Mouse (Mus musculus): ENCODE results near the gene Aldh8a1. TPM values are rescaled to one million over a fixed set of nuclear protein-coding genes. Genes with fewer than 3 reads are reported as not detected.
"Not testable (repeated sequence)": the region's sequence is repeated elsewhere in the genome, so short reads cannot be mapped to it uniquely, and the experiment has no call there.

Gene Aldh8a1
- polyA plus RNA-seq, 1 experiment = not detected

GRCm38 (mm10) chr10:21393390-21393789 is 16.3 kb downstream of the Aldh8a1 start:
- Histone ChIP-seq H3K27ac (replicated peaks; ENCODE audit: low read depth, low read length) (no peak overlapping the region), H3K4me3 (ENCODE audit: insufficient read depth, low read depth, low read length) (no peak overlapping the region), H3K4me1 (ENCODE audit: control insufficient read depth, insufficient read depth, insufficient read length, low read length) (no peaks in the 10 kb centered on the region)

GRCm38 (mm10) chr10:21395426-21396139 is 18.5 kb downstream of the Aldh8a1 start:
- Histone ChIP-seq H3K27ac (replicated peaks; ENCODE audit: low read depth, low read length) (no peak overlapping the region), H3K4me1 (ENCODE audit: control insufficient read depth, insufficient read depth, insufficient read length, low read length) (no peaks in the 10 kb centered on the region), H3K4me3 (ENCODE audit: insufficient read depth, low read depth, low read length) (no peak overlapping the region)

GRCm38 (mm10) chr10:21398873-21399425 is 21.9 kb downstream of the Aldh8a1 start:
- not testable (repeated sequence) for H3K4me1 ChIP-seq (ENCODE audit: control insufficient read depth, insufficient read depth, insufficient read length, low read length); H3K4me3 ChIP-seq (ENCODE audit: insufficient read depth, low read depth, low read length); H3K27ac ChIP-seq (replicated peaks; ENCODE audit: low read depth, low read length)

DNA sequence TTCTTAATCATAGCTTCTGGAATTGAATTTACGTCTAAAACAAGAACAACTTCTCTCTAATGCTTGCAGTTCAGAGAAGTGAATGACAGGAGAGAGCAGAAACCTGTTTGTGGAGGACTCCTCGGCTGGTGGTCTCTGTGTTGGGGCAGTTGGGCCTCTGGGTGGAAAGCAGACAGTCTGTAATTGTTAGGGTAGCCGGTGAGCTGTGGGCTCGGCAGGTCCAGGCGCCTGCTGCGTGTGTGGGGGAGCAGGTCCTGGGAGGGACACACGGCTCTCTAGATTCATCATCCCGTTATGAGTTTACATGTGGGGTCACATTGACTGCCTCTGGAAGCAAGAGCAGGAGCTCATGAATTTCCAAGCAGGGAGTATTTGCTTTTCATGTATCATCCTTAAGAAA is 22.5 kb downstream of the Aldh8a1 start:
- no peak overlapping the region for H3K27ac ChIP-seq (replicated peaks; ENCODE audit: low read depth, low read length)
- no peaks in the 10 kb centered on the region for H3K4me1 ChIP-seq (ENCODE audit: control insufficient read depth, insufficient read depth, insufficient read length, low read length)
- no peak overlapping the region for H3K4me3 ChIP-seq (ENCODE audit: insufficient read depth, low read depth, low read length)

GRCm38 (mm10) chr10:21400031-21400430 is 22.9 kb downstream of the Aldh8a1 start:
- no peak overlapping the region for H3K27ac ChIP-seq (replicated peaks; ENCODE audit: low read depth, low read length)
- no peak overlapping the region for H3K4me3 ChIP-seq (ENCODE audit: insufficient read depth, low read depth, low read length)
- H3K4me1 ChIP-seq (ENCODE audit: control insufficient read depth, insufficient read depth, insufficient read length, low read length) = no peaks in the 10 kb centered on the region

DNA sequence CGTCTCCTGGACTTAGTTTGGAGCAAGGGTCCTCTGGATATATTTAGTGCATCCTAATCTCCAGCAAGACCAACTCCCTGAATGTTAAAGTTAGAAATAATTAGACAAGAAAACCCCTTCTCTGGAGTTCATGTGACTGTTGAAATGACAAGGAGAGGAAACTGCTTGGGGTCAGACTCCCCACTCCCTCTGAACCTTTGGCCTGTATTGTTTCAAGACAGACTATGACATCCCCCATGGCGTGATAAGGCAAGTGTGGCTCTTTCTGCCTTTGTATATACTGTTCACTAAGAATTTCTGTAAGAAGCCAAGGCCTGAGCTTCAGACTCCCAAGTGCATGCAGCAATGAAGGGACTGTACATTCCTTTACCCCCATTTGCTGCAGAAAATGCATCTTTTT is 23.4 kb downstream of the Aldh8a1 start:
- H3K4me3 ChIP-seq (ENCODE audit: insufficient read depth, low read depth, low read length) = no peak overlapping the region
- no peak overlapping the region for H3K27ac ChIP-seq (replicated peaks; ENCODE audit: low read depth, low read length)
- no peaks in the 10 kb centered on the region for H3K4me1 ChIP-seq (ENCODE audit: control insufficient read depth, insufficient read depth, insufficient read length, low read length)

DNA sequence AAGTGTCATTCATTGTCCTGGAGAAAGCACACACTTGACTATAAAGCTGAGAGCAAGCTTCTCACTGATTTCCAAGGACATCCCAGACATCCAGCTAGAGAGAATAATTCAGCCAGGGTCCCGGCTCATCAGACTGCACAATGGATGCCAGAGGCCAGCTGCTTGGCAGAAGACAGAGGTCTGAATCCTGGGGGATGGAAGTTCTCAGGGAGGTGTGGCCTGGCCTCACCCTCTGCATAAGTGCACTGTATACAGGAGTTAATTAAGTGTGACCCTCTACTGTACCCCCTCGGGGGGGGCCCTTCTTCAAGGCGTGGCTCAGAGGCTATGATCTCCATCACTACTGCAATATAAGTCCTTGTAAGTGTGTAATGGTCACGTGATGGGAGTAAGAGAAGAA is 24.2 kb downstream of the Aldh8a1 start:
- no peak overlapping the region for H3K27ac ChIP-seq (replicated peaks; ENCODE audit: low read depth, low read length)
- no peaks in the 10 kb centered on the region for H3K4me1 ChIP-seq (ENCODE audit: control insufficient read depth, insufficient read depth, insufficient read length, low read length)
- no peak overlapping the region for H3K4me3 ChIP-seq (ENCODE audit: insufficient read depth, low read depth, low read length)

DNA sequence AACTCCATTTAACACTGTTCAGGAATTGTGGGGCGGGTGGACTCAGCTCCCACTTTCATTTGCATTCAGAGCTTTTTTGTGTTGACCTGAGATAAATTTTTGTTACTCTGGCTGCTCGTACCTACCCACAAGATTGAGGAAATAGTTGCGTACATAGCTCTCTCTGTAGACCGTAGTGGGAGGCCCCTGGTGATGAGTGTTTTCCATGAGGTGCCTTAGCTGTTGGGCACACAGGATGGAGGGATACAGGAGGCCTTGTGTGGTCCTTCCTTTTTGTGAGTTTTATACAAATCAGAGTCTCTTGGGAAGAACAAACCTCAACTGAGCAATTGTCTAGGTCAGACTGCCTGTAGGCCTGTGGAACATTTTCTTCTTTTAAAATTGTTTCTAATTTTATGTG is 27.7 kb downstream of the Aldh8a1 start:
- H3K27ac ChIP-seq (replicated peaks; ENCODE audit: low read depth, low read length) = no peak overlapping the region
- no peaks in the 10 kb centered on the region for H3K4me1 ChIP-seq (ENCODE audit: control insufficient read depth, insufficient read depth, insufficient read length, low read length)
- no peak overlapping the region for H3K4me3 ChIP-seq (ENCODE audit: insufficient read depth, low read depth, low read length)

DNA sequence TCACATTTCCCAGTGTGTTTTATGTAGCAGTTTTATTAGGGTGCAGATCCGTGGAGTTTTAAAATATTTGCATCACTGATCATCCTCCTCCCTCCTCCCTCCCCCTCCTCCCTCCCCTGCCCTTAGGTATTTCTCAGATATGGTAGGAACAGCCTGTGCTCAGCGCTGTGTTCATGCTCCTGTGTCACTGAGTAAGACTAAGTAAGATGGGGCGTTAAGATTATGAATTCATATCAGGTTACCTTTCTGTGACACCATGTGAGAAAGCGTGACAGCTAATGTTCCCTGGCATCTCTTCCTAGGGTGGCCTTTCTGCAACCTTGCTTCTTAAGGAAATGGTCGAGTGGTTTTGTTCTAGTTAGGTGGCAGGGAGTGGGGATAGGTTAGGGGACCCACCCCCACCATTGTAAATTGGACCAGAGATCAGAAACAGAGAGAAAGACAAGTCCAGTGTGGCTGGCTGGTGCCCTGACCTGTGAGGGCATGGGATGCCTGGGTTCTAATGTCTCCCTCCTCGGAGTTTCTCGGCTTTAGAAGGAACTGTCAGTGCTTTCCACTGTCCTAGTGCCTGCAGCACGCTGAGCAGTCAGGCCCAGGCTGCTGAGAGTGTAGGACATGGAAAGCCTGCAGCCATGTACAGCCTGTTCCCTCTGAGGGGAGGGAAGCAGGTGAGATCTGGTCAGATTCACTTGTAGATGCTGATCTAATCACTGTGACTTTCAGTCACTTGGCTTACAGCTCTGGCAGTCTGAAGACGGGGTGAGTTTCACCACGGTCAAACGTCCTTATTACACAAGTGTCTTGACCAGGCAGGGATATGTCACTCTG is 28.8 kb downstream of the Aldh8a1 start:
- no peaks in the 10 kb centered on the region for H3K4me1 ChIP-seq (ENCODE audit: control insufficient read depth, insufficient read depth, insufficient read length, low read length)
- no peak overlapping the region for H3K4me3 ChIP-seq (ENCODE audit: insufficient read depth, low read depth, low read length)
- no peak overlapping the region for H3K27ac ChIP-seq (replicated peaks; ENCODE audit: low read depth, low read length)

DNA sequence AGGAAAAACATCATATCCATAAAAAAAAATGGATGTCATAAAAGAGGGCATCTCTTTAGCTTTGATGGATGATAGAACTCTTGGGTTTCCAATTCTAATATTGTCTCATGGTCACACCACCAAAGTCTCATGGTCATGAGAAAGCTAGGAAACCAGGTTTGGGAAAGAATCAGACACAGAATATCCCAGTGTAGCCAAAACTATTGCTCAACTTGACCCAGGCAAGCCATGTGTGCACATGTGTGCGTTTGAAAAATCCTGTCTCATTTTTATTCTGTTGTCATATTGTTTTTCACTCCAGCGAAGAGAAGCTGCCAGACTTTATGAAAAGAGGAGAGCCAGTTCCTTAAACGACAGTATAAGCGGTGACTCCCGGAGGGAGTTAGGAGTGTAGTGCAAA is 33.6 kb downstream of the Aldh8a1 start:
- no peak overlapping the region for H3K4me3 ChIP-seq (ENCODE audit: insufficient read depth, low read depth, low read length)
- H3K27ac ChIP-seq (replicated peaks; ENCODE audit: low read depth, low read length) = no peak overlapping the region
- no peaks in the 10 kb centered on the region for H3K4me1 ChIP-seq (ENCODE audit: control insufficient read depth, insufficient read depth, insufficient read length, low read length)

- no peaks in the 10 kb centered on the region for H3K4me1 ChIP-seq (ENCODE audit: control insufficient read depth, insufficient read depth, insufficient read length, low read length)
- H3K4me3 ChIP-seq (ENCODE audit: insufficient read depth, low read depth, low read length) = no peak overlapping the region
- H3K27ac ChIP-seq (replicated peaks; ENCODE audit: low read depth, low read length) = no peak overlapping the region
Observed at GRCm38 (mm10) chr10:21411621-21412205, 34.6 kb downstream of the Aldh8a1 start.

- Histone ChIP-seq H3K4me1 (ENCODE audit: control insufficient read depth, insufficient read depth, insufficient read length, low read length) (no peaks in the 10 kb centered on the region), H3K4me3 (ENCODE audit: insufficient read depth, low read depth, low read length) (no peak overlapping the region), H3K27ac (replicated peaks; ENCODE audit: low read depth, low read length) (no peak overlapping the region)
Observed at GRCm38 (mm10) chr10:21415031-21415430, 37.9 kb downstream of the Aldh8a1 start.

DNA sequence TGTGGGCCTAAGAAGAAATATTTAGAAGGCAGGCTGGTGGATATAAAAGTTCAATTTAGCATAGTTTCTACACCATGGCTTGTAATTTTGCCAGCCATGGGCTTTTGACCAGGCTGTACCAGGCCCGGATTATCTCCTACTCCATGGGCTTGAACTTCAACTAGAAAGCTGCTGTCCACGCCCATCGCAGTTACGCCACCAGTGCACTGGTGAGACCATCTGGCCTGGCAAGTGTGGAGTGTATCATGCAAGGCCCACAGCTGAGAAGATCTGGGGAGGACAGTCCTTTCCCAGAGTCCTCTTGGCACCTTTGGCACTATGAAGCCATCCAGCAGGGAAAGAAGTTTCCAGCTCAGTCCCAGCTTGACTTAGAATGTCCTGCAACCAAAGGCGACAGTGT is 39.1 kb downstream of the Aldh8a1 start:
- no peak overlapping the region for H3K4me3 ChIP-seq (ENCODE audit: insufficient read depth, low read depth, low read length)

GRCm38 (mm10) chr10:21419188-21419587 is 42.1 kb downstream of the Aldh8a1 start:
- Histone ChIP-seq H3K4me1 (ENCODE audit: control insufficient read depth, insufficient read depth, insufficient read length, low read length) (no peaks in the 10 kb centered on the region), H3K27ac (replicated peaks; ENCODE audit: low read depth, low read length) (no peak overlapping the region), H3K4me3 (ENCODE audit: insufficient read depth, low read depth, low read length) (no peak overlapping the region)

More for the DNA sequence above, 39.1 kb downstream of the Aldh8a1 start:
- H3K4me1 ChIP-seq (ENCODE audit: control insufficient read depth, insufficient read depth, insufficient read length, low read length) = no peaks in the 10 kb centered on the region
- no peak overlapping the region for H3K27ac ChIP-seq (replicated peaks; ENCODE audit: low read depth, low read length)
